Mouse (Mus musculus) spleen, adult 2 months (tissue): Measurements from ENCODE around the gene Cfap77.

ENCODE experiments used
- CTCF ChIP-seq: fragments of 200-500 bp; IDR thresholded peaks from 2 replicates; pipeline ENCODE4 v1.5.1; 2011; ENCODE audit warnings: mild to moderate bottlenecking, inconsistent platforms; ENCODE audit not compliant: insufficient read depth, insufficient read length, insufficient replicate concordance; ENCODE audit errors: extremely low read depth
- POLR2A ChIP-seq: fragments of 200-500 bp; IDR thresholded peaks from 2 replicates; pipeline ENCODE4 v1.6.1; 2011; ENCODE audit warnings: low read depth, low read length, inconsistent platforms

- TF ChIP-seq CTCF: no peak
- TF ChIP-seq POLR2A: no peak
These were observed 15.1 kb downstream of the Cfap77 start for GRCm38 (mm10) chr2:29039741-29040140.
